Mouse (Mus musculus) adrenal gland, postnatal 4 days (tissue): ENCODE measurements at regions not wholly inside any gene's neighbourhood (a gene's known extent, or its start where the extent isn't known, plus 50 kb on each side); places are given as distances from the start of the nearest gene placed in this dataset.

Experiments
- DNase-seq, 2 experiments: peaks; one replicate each; pipeline ENCODE4 v3.0.0; 2021 to 2022; ENCODE audit warnings: low spot score in 2 of 2, mixed read lengths in 2 of 2

- DNase-seq: no peak
Measured at GRCm38 (mm10) chr3:142976519-142977394, 95.0 kb upstream of the Pkn2 start.

GRCm38 (mm10) chr3:142975606-142976005 lies 93.8 kb upstream of the Pkn2 start:
- no peak for DNase-seq

DNA sequence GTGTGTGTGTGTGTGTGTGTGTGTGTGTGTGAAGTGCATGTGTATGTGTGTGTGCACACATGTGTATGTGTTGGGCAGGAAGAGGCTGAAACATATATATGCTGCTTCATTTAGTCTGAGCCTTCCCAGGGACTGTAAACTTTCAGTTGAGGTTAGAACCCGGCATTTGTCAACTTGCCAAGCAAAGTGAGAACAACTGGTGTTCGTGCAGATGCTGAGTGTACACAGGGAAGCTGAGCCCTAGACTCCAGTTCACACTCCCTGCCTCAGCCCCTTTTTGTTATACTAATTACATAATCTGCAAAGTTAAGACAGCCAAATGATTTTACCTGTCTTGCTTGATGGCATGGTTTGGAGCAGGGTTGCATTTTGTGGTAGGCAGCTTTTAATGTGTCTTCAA lies 87.7 kb upstream of the Pkn2 start:
- DNase-seq: no peak

DNA sequence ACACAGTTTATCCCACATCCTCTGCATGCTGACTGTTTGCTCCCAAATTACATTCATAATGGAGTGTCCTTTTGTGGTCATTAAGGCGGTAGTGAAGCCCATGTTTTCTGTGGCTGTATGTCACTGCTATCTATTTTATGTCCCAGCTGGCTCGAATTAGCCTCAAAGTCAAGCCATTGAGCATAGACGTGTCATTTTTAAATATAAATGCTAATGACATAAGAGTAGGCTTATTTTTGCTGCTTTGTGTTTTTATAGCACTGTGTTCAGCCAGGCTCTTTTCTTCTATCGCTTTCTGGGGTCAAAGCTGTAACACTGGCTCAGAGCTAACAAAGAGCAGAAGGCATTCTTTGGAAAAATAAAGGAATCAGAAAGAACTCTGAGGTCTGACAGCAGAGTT lies 83.8 kb upstream of the Pkn2 start:
- DNase-seq: no peak

DNA sequence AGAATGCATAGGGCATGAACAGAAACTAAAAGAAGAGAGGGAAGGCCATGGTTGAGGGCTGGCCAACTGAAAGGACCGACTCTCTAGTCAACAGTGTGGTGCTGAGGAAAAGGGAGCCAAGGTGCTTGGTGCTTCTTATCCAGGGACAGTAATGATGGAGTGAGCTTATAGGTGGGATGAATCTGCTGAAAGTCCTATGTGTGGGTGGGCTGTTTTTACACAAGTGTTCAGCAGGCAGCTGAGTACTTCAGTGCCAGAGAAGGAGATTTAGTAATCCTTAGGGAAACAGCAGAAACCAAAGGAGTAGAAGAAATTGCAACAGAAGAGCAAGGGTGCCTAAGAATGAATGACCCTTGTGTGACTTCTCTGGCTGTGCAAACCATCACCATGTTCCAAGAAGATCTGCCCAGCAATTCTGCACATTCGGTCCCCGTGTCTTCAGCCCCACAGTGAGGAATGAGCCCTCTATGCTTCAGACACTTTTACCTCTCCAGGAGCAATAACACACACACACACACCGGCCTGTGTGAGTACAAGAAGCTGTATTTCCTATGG lies 82.1 kb upstream of the Pkn2 start:
- DNase-seq: no peak

GRCm38 (mm10) chr3:142957768-142958167 lies 76.0 kb upstream of the Pkn2 start:
- no peak for DNase-seq

- DNase-seq: peak; percentile 27 to 30
Measured at GRCm38 (mm10) chr3:142948771-142949170, 67.0 kb upstream of the Pkn2 start.

DNA sequence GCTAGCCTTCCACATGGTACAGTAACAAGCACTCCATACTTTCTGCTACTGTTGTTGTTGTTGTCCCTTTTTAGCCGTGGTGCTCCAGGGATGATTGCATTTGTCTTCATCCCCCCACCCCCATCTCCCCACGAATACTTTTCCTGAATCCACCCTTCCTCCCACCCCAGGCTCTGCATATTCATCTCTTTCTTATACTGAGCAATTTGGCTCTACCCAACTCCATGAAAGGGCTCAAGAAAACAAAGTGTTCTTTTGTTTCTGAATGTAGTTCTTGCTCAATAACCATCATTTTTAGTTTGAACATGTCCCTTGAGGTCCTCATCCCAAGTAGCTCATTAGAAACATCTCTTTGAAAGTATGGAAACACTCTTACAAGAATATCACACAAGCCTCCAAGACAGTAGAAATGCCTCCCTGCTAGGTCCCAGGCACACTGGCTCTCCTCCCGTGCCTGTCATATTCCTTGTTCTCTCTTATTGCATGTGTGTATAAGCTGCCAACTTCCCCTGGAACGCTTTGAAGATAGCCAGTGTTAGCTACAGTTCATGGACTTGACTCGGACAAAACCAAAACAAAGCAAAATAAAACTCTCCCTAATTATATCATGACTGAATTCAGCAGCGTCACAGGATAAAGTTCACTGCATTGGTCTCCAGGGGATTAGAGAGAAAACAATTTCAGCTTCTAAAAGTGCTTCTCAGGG lies 59.7 kb upstream of the Pkn2 start:
- no peak for DNase-seq

DNA sequence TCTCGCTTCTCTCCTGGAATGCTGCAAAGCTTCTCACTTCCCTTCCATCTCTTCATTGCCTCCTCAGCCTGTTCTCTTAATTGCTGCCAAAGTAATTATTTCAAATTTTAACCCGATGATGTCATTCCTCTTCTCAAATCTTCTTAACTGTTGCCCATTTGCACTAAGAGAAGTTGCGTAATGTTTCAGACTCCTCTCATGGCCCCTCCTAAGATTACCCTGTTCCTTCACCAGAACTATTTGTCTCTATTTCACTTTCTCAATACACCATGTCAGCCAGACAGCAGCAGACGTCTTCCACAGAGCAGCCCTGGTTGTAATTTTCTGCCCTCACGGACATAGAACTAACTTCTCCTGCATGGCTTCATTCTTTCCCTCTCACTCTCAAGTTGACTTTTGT lies 59.1 kb upstream of the Pkn2 start:
- no peak for DNase-seq

- DNase-seq: no peak
Measured at GRCm38 (mm10) chr3:142939773-142940172, 58.0 kb upstream of the Pkn2 start.

DNA sequence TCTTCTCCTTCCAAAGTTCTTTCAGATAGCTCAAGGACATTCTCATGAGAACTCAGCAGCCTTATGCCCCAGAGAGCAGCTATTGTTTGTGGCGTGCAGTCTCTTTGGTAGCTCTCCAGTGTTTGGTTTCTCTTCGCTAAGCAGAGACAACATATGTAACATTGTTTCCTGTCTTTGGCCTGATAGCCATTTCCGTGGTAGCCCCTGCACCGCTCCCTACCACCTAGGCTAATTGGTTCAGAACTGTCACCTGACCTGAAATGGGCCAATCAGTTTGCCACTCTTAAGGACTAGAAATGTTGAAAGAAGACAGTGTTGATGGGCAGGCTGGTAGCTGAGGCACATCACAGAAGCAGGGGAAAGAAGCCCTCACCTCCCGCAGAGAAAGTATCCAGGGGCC lies 54.1 kb upstream of the Pkn2 start:
- DNase-seq: no peak

DNA sequence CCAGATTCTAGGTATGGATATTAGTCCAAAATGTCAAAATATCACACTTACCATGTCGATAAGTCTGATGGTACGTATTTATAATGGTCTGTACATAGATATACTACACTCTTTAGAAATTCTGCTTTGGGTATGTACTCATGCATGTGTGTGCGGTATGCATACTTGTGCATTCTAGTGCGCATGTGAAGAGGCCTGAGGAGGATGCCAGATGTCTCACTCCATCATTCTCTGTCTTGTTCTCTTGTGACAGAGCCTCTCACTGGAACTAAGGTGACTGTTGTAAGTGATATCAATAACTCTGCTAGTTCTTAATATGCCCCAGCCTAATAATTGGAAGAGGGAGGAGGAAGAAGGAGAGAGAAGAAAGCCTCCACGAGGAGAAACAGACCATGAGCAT lies 52.5 kb upstream of the Pkn2 start:
- DNase-seq: no peak

- no peak for DNase-seq
Measured at GRCm38 (mm10) chr3:142933684-142934259, 52.0 kb upstream of the Pkn2 start.
